Mouse (Mus musculus): ENCODE measurements around the gene Trim39. TPM values are rescaled to one million over a fixed set of nuclear protein-coding genes. Genes with fewer than 3 reads are reported as not detected.
"Not testable (repeated sequence)": the region's sequence is repeated elsewhere in the genome, so short reads cannot be mapped to it uniquely, and the experiment has no call there.

Gene Trim39
- 27.1 and 27.8 TPM in 2 replicates for total RNA-seq (2014; rRNA removed)
- 7.9 and 11.2 TPM in 2 replicates for polyA plus RNA-seq (2015; fragmentation: Nextera tagmentation; extraction: Ambion mirVana)

DNA sequence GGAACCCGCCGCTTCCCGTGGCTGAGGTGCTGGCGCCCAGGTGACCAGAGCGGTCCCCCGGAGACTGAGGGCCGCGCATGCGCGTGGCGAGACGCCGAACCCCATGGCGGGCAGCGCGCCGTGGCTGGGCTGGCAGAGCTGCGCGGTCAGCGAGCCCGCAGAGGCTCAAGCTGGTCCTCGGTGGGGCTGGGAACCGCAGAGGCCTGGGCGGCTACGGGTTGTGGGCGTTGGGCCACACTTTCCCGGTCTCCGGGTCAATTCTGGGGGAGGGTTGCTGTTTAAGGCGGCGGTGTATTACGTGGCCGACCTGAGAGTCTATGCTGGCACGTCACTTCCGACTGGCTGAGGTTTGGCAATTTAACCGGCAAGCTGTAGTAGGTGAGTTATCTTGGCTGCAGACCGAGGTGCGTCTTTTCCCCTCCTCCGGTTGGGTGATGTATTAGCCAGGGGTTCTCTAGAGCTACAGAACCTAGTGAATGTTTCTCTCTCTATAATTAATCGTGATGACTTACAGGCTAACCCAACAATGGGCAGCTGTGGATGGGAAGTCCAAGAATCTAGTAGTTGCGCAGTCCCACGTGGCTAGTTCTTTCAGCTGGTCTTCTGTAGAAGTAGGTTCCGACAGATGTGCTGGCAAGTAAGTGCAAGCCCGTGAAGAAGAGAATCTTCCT lies at the start of gene Trim39:
Gene Trim39 (minus strand): TSS at position 662 of the 671 bp plus-strand sequence.
- Histone ChIP-seq H3K9ac (peak within 1 kb of the TSS; percentile 95), H3K4me1 (ENCODE audit: insufficient read depth) (peaks cover 15% of the 10 kb centered on the region), H3K4me2 (ENCODE audit: low read depth) (peak within 1 kb of the TSS; percentile 72), H3K36me3 (ENCODE audit: insufficient read depth) (peaks cover 31% of the 10 kb centered on the region), H3K4me3 (ENCODE audit: low read depth, low read length) (peak within 1 kb of the TSS; percentile 96), H3K27me3 (ENCODE audit: insufficient read depth, low read length) (no peaks in the 10 kb centered on the region), H3K27ac (ENCODE audit: low read depth, low read length) (peak within 1 kb of the TSS; percentile 96), H3K9me3 (ENCODE audit: low read length) (no peaks in the 10 kb centered on the region)
- 0 out of 2 replicates have a peak, but pooled peaks have one; percentile 3 for TF ChIP-seq CTCF (IDR thresholded peaks at IDR 0.05; ENCODE audit: low read depth)
- ATAC-seq (peak; percentile 80), DNase-seq (peak; percentile 90)
- 2% methylated on average over 43 of the region's 43 CpGs for WGBS

DNA sequence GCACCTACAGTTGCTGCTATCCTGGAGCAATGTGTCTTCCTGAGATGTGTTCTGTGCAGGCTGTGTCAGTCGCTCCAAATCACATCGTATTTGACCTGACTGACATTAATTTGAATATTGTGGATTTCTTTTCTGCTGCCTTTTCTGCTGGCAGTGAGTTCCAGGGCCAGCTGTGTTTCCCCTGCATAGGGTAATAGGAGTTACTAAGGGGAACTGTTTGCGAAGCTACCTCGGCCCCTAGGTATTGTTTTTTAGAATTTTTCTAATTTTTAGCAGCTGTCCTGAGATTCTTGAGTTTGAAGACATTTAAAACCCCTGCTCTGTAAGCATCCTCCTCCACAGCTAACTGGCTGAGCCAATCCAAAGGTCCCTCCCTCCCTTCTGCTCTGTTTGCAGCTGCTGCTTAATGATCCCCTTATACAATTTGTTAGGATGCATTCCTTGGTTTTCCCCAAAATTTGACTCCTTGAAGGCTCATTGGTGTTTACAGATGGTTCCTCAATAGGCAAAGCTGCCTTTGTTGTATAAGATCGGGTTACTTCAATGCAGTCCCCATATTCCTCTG lies 43.7 kb upstream of the Trim39 start:
- TF ChIP-seq CTCF (IDR thresholded peaks at IDR 0.05; ENCODE audit: low read depth): no peak
- Histone ChIP-seq H3K9me3 (ENCODE audit: low read length) (no peaks in the 10 kb centered on the region), H3K27ac (ENCODE audit: low read depth, low read length) (peak overlapping the region; percentile 92), H3K27me3 (ENCODE audit: insufficient read depth, low read length) (no peaks in the 10 kb centered on the region), H3K4me2 (ENCODE audit: low read depth) (peak overlapping the region; percentile 68), H3K4me3 (ENCODE audit: low read depth, low read length) (peak overlapping the region; percentile 63), H3K36me3 (ENCODE audit: insufficient read depth) (no peaks in the 10 kb centered on the region), H3K4me1 (ENCODE audit: insufficient read depth) (0 out of 2 replicates have a peak, but pooled peaks cover 5% of the 10 kb centered on the region), H3K9ac (peak overlapping the region; percentile 69)
- DNase-seq (peak; percentile 38), ATAC-seq (peak; percentile 69)
- 12% methylated on average over 5 of the region's 5 CpGs for WGBS

- peak overlapping the region; percentile 69 for H3K9ac ChIP-seq
- ATAC-seq: peak; percentile 94
- H3K27me3 ChIP-seq (ENCODE audit: insufficient read depth, low read length): no peaks in the 10 kb centered on the region
- under 1% methylated on average over 19 of the region's 19 CpGs for WGBS
- no peaks in the 10 kb centered on the region for H3K9me3 ChIP-seq (ENCODE audit: low read length)
- H3K4me1 ChIP-seq (ENCODE audit: insufficient read depth): 0 out of 2 replicates have a peak, but pooled peaks cover 5% of the 10 kb centered on the region
- H3K4me3 ChIP-seq (ENCODE audit: low read depth, low read length): peak overlapping the region; percentile 63
- no peak for TF ChIP-seq CTCF (IDR thresholded peaks at IDR 0.05; ENCODE audit: low read depth)
- no peaks in the 10 kb centered on the region for H3K36me3 ChIP-seq (ENCODE audit: insufficient read depth)
- DNase-seq: peak; percentile 87
- H3K27ac ChIP-seq (ENCODE audit: low read depth, low read length): peak overlapping the region; percentile 92
- peak overlapping the region; percentile 68 for H3K4me2 ChIP-seq (ENCODE audit: low read depth)
These were observed 43.1 kb upstream of the Trim39 start for GRCm38 (mm10) chr17:36315041-36315688.

DNA sequence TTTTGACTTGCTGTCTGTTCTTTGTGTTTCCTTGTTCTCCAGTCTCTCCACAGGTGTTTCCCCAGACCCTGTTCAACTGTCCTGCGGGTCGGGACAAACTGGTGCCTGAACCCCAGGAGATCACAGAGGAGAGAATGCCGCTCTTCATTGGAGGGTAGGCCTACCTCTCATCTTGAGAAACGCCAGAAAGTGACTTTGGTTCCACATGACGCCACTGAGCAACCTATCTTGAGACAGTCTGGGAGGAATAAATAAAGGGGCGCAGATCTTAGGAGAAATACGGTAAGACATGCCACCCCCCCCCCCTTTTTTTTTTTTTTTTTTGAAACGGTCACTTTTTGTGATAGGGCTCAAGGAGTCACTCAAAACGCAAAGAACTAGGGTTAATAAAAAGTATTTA lies 42.5 kb upstream of the Trim39 start:
- 2% methylated on average over 9 of the region's 9 CpGs for WGBS

DNA sequence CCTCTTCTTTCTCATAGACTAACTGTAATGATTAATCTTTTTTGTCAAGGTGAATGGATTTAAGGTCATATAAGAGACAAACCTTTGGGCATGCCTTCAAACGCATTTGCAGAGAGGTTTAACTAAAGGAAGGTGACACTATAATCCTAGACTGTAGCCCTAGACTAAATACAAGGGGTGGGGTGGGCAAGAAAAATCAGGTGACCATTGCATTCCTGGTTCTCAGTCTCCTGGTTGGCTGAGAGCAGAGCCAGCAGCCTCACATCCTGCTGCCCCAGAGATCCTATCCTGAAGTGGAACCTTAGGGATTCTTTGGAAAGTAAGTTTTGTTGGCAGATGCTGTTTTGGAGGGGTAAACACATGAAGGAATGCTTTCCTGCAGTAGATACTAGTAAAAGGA lies 37.2 kb upstream of the Trim39 start:
- no peaks in the 10 kb centered on the region for H3K9me3 ChIP-seq (ENCODE audit: low read length)
- no peaks in the 10 kb centered on the region for H3K4me1 ChIP-seq (ENCODE audit: insufficient read depth)
- no peak overlapping the region for H3K9ac ChIP-seq
- H3K27ac ChIP-seq (ENCODE audit: low read depth, low read length): no peak overlapping the region
- no peak overlapping the region for H3K4me3 ChIP-seq (ENCODE audit: low read depth, low read length)
- H3K36me3 ChIP-seq (ENCODE audit: insufficient read depth): no peaks in the 10 kb centered on the region
- DNase-seq: no peak
- H3K4me2 ChIP-seq (ENCODE audit: low read depth): 0 out of 2 replicates have a peak overlapping the region, but pooled peaks have one; percentile 23
- no peaks in the 10 kb centered on the region for H3K27me3 ChIP-seq (ENCODE audit: insufficient read depth, low read length)
- ATAC-seq: no peak
- WGBS: 38% methylated on average over 1 of the region's 1 CpGs
- TF ChIP-seq CTCF (IDR thresholded peaks at IDR 0.05; ENCODE audit: low read depth): no peak

More for the DNA sequence above, 42.5 kb upstream of the Trim39 start:
- peak overlapping the region; percentile 68 for H3K4me2 ChIP-seq (ENCODE audit: low read depth)
- H3K4me3 ChIP-seq (ENCODE audit: low read depth, low read length): peak overlapping the region; percentile 63
- no peaks in the 10 kb centered on the region for H3K27me3 ChIP-seq (ENCODE audit: insufficient read depth, low read length)
- H3K9me3 ChIP-seq (ENCODE audit: low read length): no peaks in the 10 kb centered on the region
- no peak for TF ChIP-seq CTCF (IDR thresholded peaks at IDR 0.05; ENCODE audit: low read depth)
- H3K36me3 ChIP-seq (ENCODE audit: insufficient read depth): no peaks in the 10 kb centered on the region
- DNase-seq (peak; percentile 73), ATAC-seq (peak; percentile 61)
- H3K4me1 ChIP-seq (ENCODE audit: insufficient read depth): 0 out of 2 replicates have a peak, but pooled peaks cover 5% of the 10 kb centered on the region
- H3K27ac ChIP-seq (ENCODE audit: low read depth, low read length): peak overlapping the region; percentile 92; the same call in 1 of the 2 replicates
- peak overlapping the region; percentile 69 for H3K9ac ChIP-seq

DNA sequence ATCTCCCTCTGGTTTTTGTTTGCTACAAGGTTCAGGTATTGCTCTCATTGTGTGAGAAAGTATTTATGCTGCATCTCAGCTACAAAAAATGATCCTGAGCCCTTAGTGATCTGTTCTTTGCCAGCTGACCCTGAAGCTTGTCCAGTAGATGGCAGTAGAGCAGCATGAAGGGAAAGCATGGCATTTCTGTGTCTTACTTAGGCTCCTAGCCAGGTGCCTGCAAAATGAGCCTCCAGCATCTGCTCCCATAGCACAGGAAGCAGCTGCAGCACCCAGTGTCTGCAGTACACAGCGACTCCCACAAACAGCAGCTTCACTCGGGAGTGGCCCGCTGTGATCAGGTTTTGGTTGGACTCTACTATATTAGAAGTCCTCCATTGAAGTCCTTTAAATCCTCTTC lies 36.8 kb upstream of the Trim39 start:
- H3K4me2 ChIP-seq (ENCODE audit: low read depth): peak overlapping the region; percentile 23; the same call in 1 of the 2 replicates
- not testable (repeated sequence) for H3K9me3 ChIP-seq (ENCODE audit: low read length); H3K4me1 ChIP-seq (ENCODE audit: insufficient read depth); H3K27ac ChIP-seq (ENCODE audit: low read depth, low read length); H3K27me3 ChIP-seq (ENCODE audit: insufficient read depth, low read length); H3K9ac ChIP-seq; H3K36me3 ChIP-seq (ENCODE audit: insufficient read depth); H3K4me3 ChIP-seq (ENCODE audit: low read depth, low read length)
- TF ChIP-seq CTCF (IDR thresholded peaks at IDR 0.05; ENCODE audit: low read depth): peak; percentile 84
- DNase-seq: peak; percentile 91
- WGBS: 1% methylated on average over 3 of the region's 3 CpGs
- peak; percentile 89 for ATAC-seq

Data from forebrain, postnatal 0 days (tissue).